Mouse (Mus musculus): ENCODE measurements around the gene Ccdc9.
A peak's percentile ranks its signal among the peaks of the same experiment; 100 is the strongest.

GRCm38 (mm10) chr7:16294837-16295236 is 8.2 kb upstream of the Ccdc9 start:
- TF ChIP-seq CTCF (IDR thresholded peaks at IDR 0.05; ENCODE audit: borderline replicate concordance, insufficient read depth, low read depth, low read length) (peak; percentile 97), POLR2A (IDR thresholded peaks at IDR 0.05; ENCODE audit: borderline replicate concordance, insufficient read depth, low read length) (peak; percentile 34; the same call in 1 of the 2 replicates)
